Mouse (Mus musculus) limb, embryonic 13.5 days (tissue): ENCODE measurements around the gene Exoc2. TPM values are rescaled to one million over a fixed set of nuclear protein-coding genes. Genes with fewer than 3 reads are reported as not detected.

ENCODE experiments used
- ATAC-seq: fragments of 200-750 bp; cut with Nextera tagmentation; 2 replicates; pipeline ENCODE4 v1.8.0; 2017; ENCODE audit warnings: low read depth, moderate number of reproducible peaks, moderate TSS enrichment; ENCODE audit not compliant: low FRiP score
- H3K27ac ChIP-seq: fragments of 300-500 bp; sonication (generic); 2 replicates; pipeline ENCODE4 v1.5.1; 2015; ENCODE audit warnings: inconsistent platforms, mild to moderate bottlenecking, moderate library complexity
- H3K27me3 ChIP-seq: fragments of 300-500 bp; sonication (generic); 2 replicates; pipeline ENCODE4 v1.6.1; 2015; ENCODE audit warnings: mild to moderate bottlenecking, inconsistent platforms
- H3K36me3 ChIP-seq: fragments of 300-500 bp; sonication (generic); 2 replicates; pipeline ENCODE4 v1.6.1; 2015; ENCODE audit warnings: inconsistent platforms, mild to moderate bottlenecking, moderate library complexity
- H3K4me1 ChIP-seq: fragments of 300-500 bp; sonication (generic); 2 replicates; pipeline ENCODE4 v1.6.1; 2015; ENCODE audit warnings: inconsistent platforms
- H3K4me2 ChIP-seq: fragments of 300-500 bp; sonication (generic); replicated peaks from 2 replicates; pipeline ENCODE4 v1.6.1; 2015; ENCODE audit warnings: inconsistent platforms, mild to moderate bottlenecking, moderate library complexity
- H3K4me3 ChIP-seq: fragments of 300-500 bp; sonication (generic); 2 replicates; pipeline ENCODE4 v1.5.1; 2015; ENCODE audit warnings: moderate library complexity, mild to moderate bottlenecking, inconsistent platforms
- H3K9ac ChIP-seq: fragments of 300-500 bp; sonication (generic); 2 replicates; pipeline ENCODE4 v1.6.1; 2015; ENCODE audit warnings: mild to moderate bottlenecking, inconsistent platforms
- H3K9me3 ChIP-seq: fragments of 300-500 bp; sonication (generic); 2 replicates; pipeline ENCODE4 v1.6.1; 2016; ENCODE audit warnings: inconsistent platforms
- WGBS: fragments of 180-500 bp; shearing (Covaris S2); methylation state at CpG from one replicate; pipeline ENCODE4 v1.1.7; 2015; 5-methylcytosine and 5-hydroxymethylcytosine counted together
- polyA plus RNA-seq: library from polyadenylated mRNA; unstranded; fragments of >200 nt; fragmentation: Nextera tagmentation; extraction: Ambion mirVana; gene quantifications from 2 replicates; pipeline ENCODE4 v1.2.1, GENCODE M21; 2015

Gene Exoc2
- polyA plus RNA-seq, 1 experiment from 2014 or later: 32.7 TPM

DNA sequence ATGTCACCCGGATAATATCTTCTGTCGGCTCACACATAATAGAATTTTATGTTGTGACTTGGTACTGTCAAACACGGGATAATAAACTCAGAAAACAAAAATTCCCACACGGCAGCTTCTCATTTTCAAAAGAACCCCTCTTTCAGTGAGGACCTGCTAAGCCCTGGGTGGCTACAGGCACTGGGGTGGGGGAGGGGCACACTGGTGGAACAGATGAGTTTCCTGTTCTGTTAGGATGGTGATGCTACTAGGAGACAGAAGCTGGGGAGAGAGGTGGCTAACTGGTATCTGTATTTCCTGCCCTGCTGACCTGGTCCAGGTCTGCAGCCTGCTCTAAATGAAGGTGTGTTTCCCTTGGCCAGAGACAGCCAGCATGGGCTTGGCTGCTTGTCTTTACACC lies 172.0 kb downstream of the Exoc2 start:
- ATAC-seq: no peak
- Histone ChIP-seq H3K9me3 (no peaks in the 10 kb centered on the region), H3K9ac (no peak overlapping the region), H3K4me1 (no peaks in the 10 kb centered on the region), H3K27ac (no peak overlapping the region), H3K4me3 (no peak overlapping the region), H3K27me3 (no peaks in the 10 kb centered on the region), H3K4me2 (no peak overlapping the region), H3K36me3 (no peaks in the 10 kb centered on the region)
- 75% methylated on average over 4 of the region's 4 CpGs for WGBS

GRCm38 (mm10) chr13:30795960-30796359 lies 177.9 kb downstream of the Exoc2 start:
- Histone ChIP-seq H3K9me3 (no peaks in the 10 kb centered on the region), H3K27ac (no peak overlapping the region), H3K4me2 (no peak overlapping the region), H3K9ac (no peak overlapping the region), H3K4me3 (no peak overlapping the region), H3K36me3 (no peaks in the 10 kb centered on the region), H3K27me3 (no peaks in the 10 kb centered on the region), H3K4me1 (no peaks in the 10 kb centered on the region)
- no peak for ATAC-seq
- whole genome bisulfite sequencing: 82% methylated on average over 4 of the region's 4 CpGs

DNA sequence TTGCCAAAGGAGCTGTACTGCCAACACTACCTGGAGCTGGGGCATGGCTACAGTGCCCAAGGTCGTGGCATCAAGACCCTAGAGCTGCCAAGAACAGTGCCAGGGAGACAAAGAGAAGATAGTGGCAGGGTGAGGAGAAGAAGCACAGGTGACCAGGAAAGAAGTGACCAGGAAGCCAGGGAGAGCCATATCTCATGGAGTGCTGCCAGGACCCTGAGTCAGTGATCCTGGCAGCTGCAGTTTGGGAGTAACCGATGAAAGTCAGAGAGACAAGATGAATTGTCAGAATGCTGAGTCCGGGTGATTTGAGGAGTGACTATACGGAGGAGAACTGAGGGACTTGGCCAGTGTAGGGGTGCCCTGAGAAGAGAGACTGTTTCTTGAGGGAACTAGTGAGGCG lies 180.3 kb downstream of the Exoc2 start:
- Histone ChIP-seq H3K27me3 (no peaks in the 10 kb centered on the region), H3K4me3 (no peak overlapping the region)

DNA sequence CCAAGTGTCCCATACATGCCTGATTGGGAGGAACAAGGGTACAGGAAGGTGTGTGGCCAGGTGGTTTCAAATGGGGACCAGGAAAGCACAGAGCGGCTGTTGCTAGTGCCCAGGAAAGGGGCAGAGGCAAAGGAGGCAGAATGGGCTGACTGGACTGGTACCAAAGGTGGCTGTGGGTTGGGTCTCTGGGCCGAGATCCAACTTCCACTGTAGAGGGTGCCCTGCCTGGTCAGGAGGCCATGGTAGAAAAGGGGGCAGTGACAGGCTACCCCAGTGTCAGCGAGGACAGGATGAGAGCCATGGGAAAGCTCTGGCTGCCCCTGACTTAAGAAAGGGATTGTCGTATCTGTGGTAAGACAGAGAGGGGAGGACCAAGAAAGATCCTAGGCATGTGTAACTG lies 180.7 kb downstream of the Exoc2 start:
- Histone ChIP-seq H3K4me3 (no peak overlapping the region), H3K9me3 (no peaks in the 10 kb centered on the region), H3K27me3 (no peaks in the 10 kb centered on the region), H3K4me1 (no peaks in the 10 kb centered on the region), H3K27ac (no peak overlapping the region), H3K36me3 (no peaks in the 10 kb centered on the region), H3K9ac (no peak overlapping the region), H3K4me2 (no peak overlapping the region)
- no peak for ATAC-seq
- 85% methylated on average over 4 of the region's 4 CpGs for WGBS

More for the DNA sequence above, 180.3 kb downstream of the Exoc2 start:
- H3K4me1 ChIP-seq: no peaks in the 10 kb centered on the region
- H3K4me2 ChIP-seq: no peak overlapping the region
- H3K36me3 ChIP-seq: no peaks in the 10 kb centered on the region
- H3K27ac ChIP-seq: no peak overlapping the region
- no peak overlapping the region for H3K9ac ChIP-seq
- WGBS: 83% methylated on average over 5 of the region's 5 CpGs
- no peak for ATAC-seq
- H3K9me3 ChIP-seq: no peaks in the 10 kb centered on the region

DNA sequence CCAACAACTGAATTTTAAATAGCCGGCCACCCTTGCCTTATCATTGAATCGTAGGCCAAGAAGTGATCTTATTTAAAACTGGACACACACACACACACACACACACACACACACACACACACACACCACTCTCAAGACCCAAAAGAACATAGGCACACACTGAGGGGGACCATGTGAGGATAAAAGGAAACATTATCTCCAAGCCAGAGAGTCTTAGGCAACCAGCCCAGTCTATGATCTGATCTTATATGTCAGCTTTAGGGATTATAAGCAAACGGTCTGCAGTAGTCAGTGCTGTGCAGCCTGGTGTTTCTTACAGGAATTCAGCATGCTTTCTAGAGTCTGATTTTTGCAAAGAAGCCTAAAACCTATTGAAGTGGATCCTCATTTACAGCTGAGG lies 181.2 kb downstream of the Exoc2 start:
- WGBS: 85% methylated on average over 3 of the region's 3 CpGs
- Histone ChIP-seq H3K36me3 (no peaks in the 10 kb centered on the region), H3K9ac (no peak overlapping the region), H3K4me2 (no peak overlapping the region), H3K27me3 (no peaks in the 10 kb centered on the region), H3K4me3 (no peak overlapping the region), H3K9me3 (no peaks in the 10 kb centered on the region), H3K4me1 (no peaks in the 10 kb centered on the region), H3K27ac (no peak overlapping the region)
- no peak for ATAC-seq

GRCm38 (mm10) chr13:30792308-30792707 lies 181.6 kb downstream of the Exoc2 start:
- Histone ChIP-seq H3K36me3 (no peaks in the 10 kb centered on the region), H3K4me2 (no peak overlapping the region), H3K9me3 (no peaks in the 10 kb centered on the region), H3K27ac (no peak overlapping the region), H3K9ac (no peak overlapping the region), H3K4me3 (no peak overlapping the region), H3K27me3 (no peaks in the 10 kb centered on the region), H3K4me1 (no peaks in the 10 kb centered on the region)
- 74% methylated on average over 9 of the region's 9 CpGs for WGBS
- ATAC-seq: no peak

DNA sequence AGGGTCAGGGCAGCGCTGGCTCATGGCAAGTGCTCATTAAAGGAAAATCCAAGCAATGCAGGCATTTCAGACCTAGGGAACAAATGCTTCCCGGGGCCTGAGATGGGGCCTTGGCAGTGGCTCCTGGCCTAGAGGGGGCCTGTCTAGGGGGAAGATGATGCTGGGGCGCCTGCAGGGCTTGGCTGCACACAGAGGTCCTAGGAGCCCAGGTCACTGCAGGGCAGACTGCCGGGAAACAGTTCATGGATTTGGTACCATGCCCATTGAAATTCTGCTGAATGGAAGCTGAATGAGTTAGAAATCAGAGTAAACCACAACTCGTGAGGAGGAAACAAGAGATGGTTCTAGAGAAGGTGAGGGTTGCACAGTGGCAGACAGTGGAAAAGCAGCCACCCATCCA lies 183.9 kb downstream of the Exoc2 start:
- no peaks in the 10 kb centered on the region for H3K4me1 ChIP-seq
- H3K27ac ChIP-seq: no peak overlapping the region
- H3K36me3 ChIP-seq: no peaks in the 10 kb centered on the region
- no peaks in the 10 kb centered on the region for H3K27me3 ChIP-seq
- no peak overlapping the region for H3K4me3 ChIP-seq
- H3K9ac ChIP-seq: no peak overlapping the region
- no peak overlapping the region for H3K4me2 ChIP-seq
- 63% methylated on average over 5 of the region's 5 CpGs for WGBS
- no peaks in the 10 kb centered on the region for H3K9me3 ChIP-seq
- no peak for ATAC-seq

GRCm38 (mm10) chr13:30788421-30788820 lies 185.5 kb downstream of the Exoc2 start:
- Histone ChIP-seq H3K4me1 (no peaks in the 10 kb centered on the region), H3K36me3 (no peaks in the 10 kb centered on the region), H3K9me3 (no peaks in the 10 kb centered on the region), H3K4me3 (no peak overlapping the region), H3K27ac (no peak overlapping the region), H3K9ac (no peak overlapping the region), H3K27me3 (no peaks in the 10 kb centered on the region), H3K4me2 (no peak overlapping the region)
- no peak for ATAC-seq
- WGBS: 81% methylated on average over 3 of the region's 3 CpGs

GRCm38 (mm10) chr13:30787960-30788359 lies 185.9 kb downstream of the Exoc2 start:
- Histone ChIP-seq H3K27me3 (no peaks in the 10 kb centered on the region), H3K36me3 (no peaks in the 10 kb centered on the region), H3K4me1 (0 out of 2 replicates have a peak, but pooled peaks cover under 1% of the 10 kb centered on the region), H3K4me3 (no peak overlapping the region), H3K9ac (no peak overlapping the region), H3K9me3 (no peaks in the 10 kb centered on the region), H3K4me2 (no peak overlapping the region), H3K27ac (no peak overlapping the region)
- ATAC-seq: no peak
- WGBS: 81% methylated on average over 4 of the region's 4 CpGs

DNA sequence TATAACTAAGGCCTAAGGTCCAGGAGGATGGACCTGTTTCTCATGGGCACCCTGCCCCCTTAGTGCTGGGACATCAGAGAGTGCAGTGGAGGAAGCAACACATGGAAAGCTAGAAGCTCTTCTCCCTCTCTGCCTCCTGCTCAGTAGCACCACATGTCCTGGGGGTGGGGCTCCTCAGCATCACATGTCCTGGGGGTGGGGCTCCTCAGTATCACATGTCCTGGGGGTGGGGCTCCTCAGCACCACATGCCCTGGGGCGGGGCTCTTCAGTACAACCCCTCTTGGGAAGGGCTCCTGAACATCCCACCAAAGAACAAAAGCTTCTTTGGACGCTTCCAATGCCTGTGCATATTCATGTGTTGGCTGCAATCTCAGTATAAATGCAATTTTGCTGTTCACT lies 186.3 kb downstream of the Exoc2 start:
- Histone ChIP-seq H3K9ac (no peak overlapping the region), H3K4me1 (peaks cover 5% of the 10 kb centered on the region; the same call in 1 of the 2 replicates), H3K4me2 (no peak overlapping the region), H3K27me3 (no peaks in the 10 kb centered on the region), H3K9me3 (no peaks in the 10 kb centered on the region), H3K4me3 (no peak overlapping the region), H3K27ac (no peak overlapping the region), H3K36me3 (no peaks in the 10 kb centered on the region)
- WGBS: 78% methylated on average over 2 of the region's 2 CpGs
- no peak for ATAC-seq

DNA sequence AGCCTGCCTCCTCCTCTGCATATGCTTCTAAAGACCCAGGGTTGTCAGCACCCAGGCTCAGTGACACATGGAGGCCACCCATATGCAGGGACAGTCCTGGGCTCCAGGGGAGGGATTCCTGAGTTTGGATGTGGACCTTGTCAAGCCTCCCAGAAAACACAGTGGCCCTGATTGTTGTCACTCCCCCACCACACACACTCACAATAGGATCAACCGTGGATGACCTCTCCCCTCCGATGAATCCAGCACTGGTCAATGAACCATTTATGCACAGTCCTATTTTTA lies 186.9 kb downstream of the Exoc2 start:
- H3K4me1 ChIP-seq: peaks cover 10% of the 10 kb centered on the region; the same call in 1 of the 2 replicates
- no peak overlapping the region for H3K4me3 ChIP-seq
- no peak for ATAC-seq
- no peak overlapping the region for H3K27ac ChIP-seq
- H3K27me3 ChIP-seq: no peaks in the 10 kb centered on the region
- H3K36me3 ChIP-seq: no peaks in the 10 kb centered on the region
- no peaks in the 10 kb centered on the region for H3K9me3 ChIP-seq
- no peak overlapping the region for H3K4me2 ChIP-seq
- 85% methylated on average over 2 of the region's 2 CpGs for WGBS
- no peak overlapping the region for H3K9ac ChIP-seq

DNA sequence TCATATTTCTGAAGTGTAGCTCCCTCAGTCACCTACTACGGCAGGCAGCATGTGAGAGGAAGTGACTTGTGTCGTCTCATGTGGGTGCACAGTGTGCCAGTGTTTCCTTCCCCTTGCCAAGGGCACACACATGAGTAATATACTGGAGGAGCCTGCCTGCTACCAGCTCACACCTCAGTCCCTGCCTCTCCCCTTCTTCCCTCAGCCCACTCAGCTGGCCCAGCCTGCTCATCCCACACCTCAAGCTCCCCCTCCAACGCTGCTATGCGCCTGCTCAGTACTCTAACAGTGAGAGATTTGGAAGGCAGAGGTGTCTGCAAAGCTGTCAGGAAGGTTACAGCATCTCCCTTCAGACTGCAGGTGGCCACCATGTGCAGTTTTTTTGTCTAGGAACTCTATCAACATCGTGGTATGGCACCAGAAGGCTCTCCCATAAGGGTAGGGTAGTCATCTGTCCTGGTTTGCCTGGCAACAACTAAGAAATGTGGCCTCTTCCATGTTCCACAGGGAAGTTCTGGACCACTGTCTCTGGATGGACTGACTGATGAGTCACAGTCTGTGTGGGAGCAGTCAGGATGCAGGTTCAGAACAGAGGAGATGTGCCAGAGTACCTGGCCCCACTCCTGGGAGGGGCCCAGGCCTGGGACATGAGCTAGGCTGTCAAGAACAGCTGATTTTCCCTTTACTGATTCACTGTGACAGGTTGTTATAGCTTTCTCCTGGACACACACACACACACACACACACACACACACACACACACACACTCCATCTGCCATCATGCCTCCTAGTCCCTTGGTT lies 187.5 kb downstream of the Exoc2 start:
- 77% methylated on average over 5 of the region's 5 CpGs for WGBS
- Histone ChIP-seq H3K27me3 (no peaks in the 10 kb centered on the region), H3K9me3 (no peaks in the 10 kb centered on the region), H3K36me3 (no peaks in the 10 kb centered on the region), H3K27ac (no peak overlapping the region), H3K9ac (no peak overlapping the region), H3K4me2 (no peak overlapping the region), H3K4me1 (peaks cover 13% of the 10 kb centered on the region; the same call in 1 of the 2 replicates), H3K4me3 (no peak overlapping the region)
- ATAC-seq: no peak

GRCm38 (mm10) chr13:30785423-30786040 lies 188.4 kb downstream of the Exoc2 start:
- no peak for ATAC-seq
- 79% methylated on average over 4 of the region's 4 CpGs for WGBS
- H3K9ac ChIP-seq: no peak overlapping the region
- H3K4me3 ChIP-seq: no peak overlapping the region
- no peaks in the 10 kb centered on the region for H3K9me3 ChIP-seq
- no peak overlapping the region for H3K27ac ChIP-seq
- no peaks in the 10 kb centered on the region for H3K27me3 ChIP-seq
- peaks cover 13% of the 10 kb centered on the region; the same call in 1 of the 2 replicates for H3K4me1 ChIP-seq
- H3K4me2 ChIP-seq: no peak overlapping the region
- no peaks in the 10 kb centered on the region for H3K36me3 ChIP-seq
